Mouse (Mus musculus): ENCODE results near the gene Gphb5.
"Not testable (repeated sequence)": the region's sequence is repeated elsewhere in the genome, so short reads cannot be mapped to it uniquely, and the experiment has no call there.

The Gphb5 gene

GRCm38 (mm10) chr12:75416681-75417080, at the start of gene Gphb5:
Gene Gphb5 (minus strand): TSS chr12:75416781.
- no peak for DNase-seq (ENCODE audit: low spot score)

- DNase-seq (ENCODE audit: low spot score) = no peak
Measured at GRCm38 (mm10) chr12:75466206-75466605, 49.6 kb upstream of the Gphb5 start.

- DNase-seq (ENCODE audit: low spot score) = peak; percentile 33
Measured at GRCm38 (mm10) chr12:75464016-75464769, 47.6 kb upstream of the Gphb5 start.

- no peak for DNase-seq (ENCODE audit: low spot score)
Measured at GRCm38 (mm10) chr12:75460561-75460960, 44.0 kb upstream of the Gphb5 start.

GRCm38 (mm10) chr12:75459656-75460055, 43.1 kb upstream of the Gphb5 start:
- no peak for DNase-seq (ENCODE audit: low spot score)

- DNase-seq (ENCODE audit: low spot score) = no peak
Measured at GRCm38 (mm10) chr12:75453441-75453840, 36.9 kb upstream of the Gphb5 start.

- DNase-seq (ENCODE audit: low spot score) = no peak
Measured at GRCm38 (mm10) chr12:75453027-75453426, 36.4 kb upstream of the Gphb5 start.

- DNase-seq (ENCODE audit: low spot score) = no peak
Measured at GRCm38 (mm10) chr12:75450592-75450991, 34.0 kb upstream of the Gphb5 start.

GRCm38 (mm10) chr12:75450011-75450410, 33.4 kb upstream of the Gphb5 start:
- no peak for DNase-seq (ENCODE audit: low spot score)

GRCm38 (mm10) chr12:75449475-75449966, 32.9 kb upstream of the Gphb5 start:
- no peak for DNase-seq (ENCODE audit: low spot score)

- DNase-seq (ENCODE audit: low spot score) = no peak
Measured at GRCm38 (mm10) chr12:75448921-75449320, 32.3 kb upstream of the Gphb5 start.

- DNase-seq (ENCODE audit: low spot score) = no peak
Measured at GRCm38 (mm10) chr12:75446245-75446644, 29.7 kb upstream of the Gphb5 start.

GRCm38 (mm10) chr12:75432400-75432799, 15.8 kb upstream of the Gphb5 start:
- DNase-seq (ENCODE audit: low spot score) = not testable (repeated sequence)

- DNase-seq (ENCODE audit: low spot score) = no peak
Measured at GRCm38 (mm10) chr12:75429685-75430396, 13.3 kb upstream of the Gphb5 start.

- DNase-seq (ENCODE audit: low spot score) = no peak
Measured at GRCm38 (mm10) chr12:75428719-75429118, 12.1 kb upstream of the Gphb5 start.

- DNase-seq (ENCODE audit: low spot score) = no peak
Measured at GRCm38 (mm10) chr12:75425882-75426281, 9.3 kb upstream of the Gphb5 start.

GRCm38 (mm10) chr12:75424817-75425216, 8.2 kb upstream of the Gphb5 start:
- no peak for DNase-seq (ENCODE audit: low spot score)

GRCm38 (mm10) chr12:75424359-75424758, 7.8 kb upstream of the Gphb5 start:
- no peak for DNase-seq (ENCODE audit: low spot score)

GRCm38 (mm10) chr12:75414991-75415390, 1.6 kb downstream of the Gphb5 start:
- DNase-seq (ENCODE audit: low spot score) = no peak

- DNase-seq (ENCODE audit: low spot score) = no peak
Measured at GRCm38 (mm10) chr12:75412964-75413363, 3.6 kb downstream of the Gphb5 start.

GRCm38 (mm10) chr12:75397077-75397476, 19.5 kb downstream of the Gphb5 start:
- DNase-seq (ENCODE audit: low spot score) = no peak

- DNase-seq (ENCODE audit: low spot score) = no peak
Measured at GRCm38 (mm10) chr12:75396616-75397015, 20.0 kb downstream of the Gphb5 start.

All from layer of hippocampus, adult 9-10 months (tissue).